Mouse (Mus musculus) brain, adult 2 months (tissue): ENCODE measurements around the gene Bsnd.

Experiments
- DNase-seq: peaks from one replicate; pipeline ENCODE4 v3.0.0; 2011; ENCODE audit warnings: low read depth, low spot score

Bsnd gene

GRCm38 (mm10) chr4:106483215-106483727 is 8.8 kb downstream of the Bsnd start:
- no peak for DNase-seq

GRCm38 (mm10) chr4:106480545-106480944 is 11.5 kb downstream of the Bsnd start:
- peak; percentile 25 for DNase-seq

- DNase-seq, result peak; percentile 94
Observed at GRCm38 (mm10) chr4:106474241-106474640, 17.8 kb downstream of the Bsnd start.

GRCm38 (mm10) chr4:106472335-106472734 is 19.7 kb downstream of the Bsnd start:
- peak; percentile 95 for DNase-seq

GRCm38 (mm10) chr4:106470921-106471320 is 21.2 kb downstream of the Bsnd start:
- DNase-seq, result no peak

- DNase-seq, result peak; percentile 96
Observed at GRCm38 (mm10) chr4:106467420-106468110, 24.5 kb downstream of the Bsnd start.

GRCm38 (mm10) chr4:106463174-106463801 is 28.8 kb downstream of the Bsnd start:
- DNase-seq, result no peak

GRCm38 (mm10) chr4:106462524-106462923 is 29.6 kb downstream of the Bsnd start:
- no peak for DNase-seq

- no peak for DNase-seq
Observed at GRCm38 (mm10) chr4:106462016-106462415, 30.1 kb downstream of the Bsnd start.

- DNase-seq, result peak; percentile 75
Observed at GRCm38 (mm10) chr4:106454541-106454940, 37.5 kb downstream of the Bsnd start.

GRCm38 (mm10) chr4:106453516-106453915 is 38.6 kb downstream of the Bsnd start:
- DNase-seq, result peak; percentile 33

- no peak for DNase-seq
Observed at GRCm38 (mm10) chr4:106453108-106453507, 39.0 kb downstream of the Bsnd start.

GRCm38 (mm10) chr4:106452401-106452800 is 39.7 kb downstream of the Bsnd start:
- DNase-seq, result peak; percentile 74

- DNase-seq, result no peak
Observed at GRCm38 (mm10) chr4:106449306-106449705, 42.8 kb downstream of the Bsnd start.

GRCm38 (mm10) chr4:106443182-106443581 is 48.9 kb downstream of the Bsnd start:
- peak; percentile 45 for DNase-seq

GRCm38 (mm10) chr4:106438763-106439162 is 53.3 kb downstream of the Bsnd start:
- DNase-seq, result peak; percentile 65

GRCm38 (mm10) chr4:106437207-106437606 is 54.9 kb downstream of the Bsnd start:
- DNase-seq, result peak; percentile 69

- DNase-seq, result peak; percentile 70
Observed at GRCm38 (mm10) chr4:106436475-106436874, 55.6 kb downstream of the Bsnd start.

- no peak for DNase-seq
Observed at GRCm38 (mm10) chr4:106435426-106435825, 56.7 kb downstream of the Bsnd start.
